Mouse (Mus musculus) C2C12 (cell line): Measurements from ENCODE around the gene Kantr.

Experiments used
- FOSL1 ChIP-seq: IDR thresholded peaks from one replicate; pipeline ENCODE4 v1.8.0; 2011; ENCODE audit warnings: mild to moderate bottlenecking, low read length; ENCODE audit not compliant: poor library complexity, insufficient read depth, severe bottlenecking
- USF1 ChIP-seq: IDR thresholded peaks from one replicate; pipeline ENCODE4 v1.6.1; 2011; ENCODE audit warnings: low read depth, mild to moderate bottlenecking, control low read depth, moderate library complexity

GRCm38 (mm10) chrX:152279384-152279783, 47.9 kb downstream of the Kantr start:
- no peak for TF ChIP-seq FOSL1
- TF ChIP-seq USF1: no peak
